Mouse (Mus musculus) mouse embryonic stem cell (cell line): ENCODE results near the gene Them7.

ENCODE experiments used
- in situ Hi-C, 2 experiments: fragments of 300-500 bp; cut with MboI; formaldehyde crosslinking; loops; 1 replicate in 1 of 2; 3 replicates in 1 of 2; pipeline ENCODE4 v1.14.3; 2019 to 2020; ENCODE audit warnings: low sequenced_read_pairs in 2 of 2, low pct_unique_long_range_greater_than_20kb in 1 of 2, mixed read lengths in 1 of 2; ENCODE audit not compliant: unreplicated experiment in 1 of 2

The Them7 gene

GRCm38 (mm10) chr2:105339993-105340392 lies 115.9 kb downstream of the Them7 start:
- in situ Hi-C loops: loop anchor here in 1 of 2 experiments (25.0 kb wide), 2 partner anchors 272 to 847 kb away; no protein-coding TSS in a partner anchor

GRCm38 (mm10) chr2:105348886-105349285 lies 124.8 kb downstream of the Them7 start:
- in situ Hi-C loops: loop anchor here in 1 of 2 experiments (25.0 kb wide), 2 partner anchors 263 to 838 kb away; no protein-coding TSS in a partner anchor

GRCm38 (mm10) chr2:105356791-105357190 lies 132.7 kb downstream of the Them7 start:
- in situ Hi-C loops: no loop called here

- in situ Hi-C loops: no loop called here
These were observed 133.9 kb downstream of the Them7 start for GRCm38 (mm10) chr2:105358040-105358439.

GRCm38 (mm10) chr2:105367623-105368022 lies 143.5 kb downstream of the Them7 start:
- in situ Hi-C loops: no loop called here

GRCm38 (mm10) chr2:105370240-105370639 lies 146.1 kb downstream of the Them7 start:
- in situ Hi-C loops: no loop called here

- in situ Hi-C loops: no loop called here
These were observed 146.6 kb downstream of the Them7 start for GRCm38 (mm10) chr2:105370698-105371097.

GRCm38 (mm10) chr2:105372156-105372555 lies 148.0 kb downstream of the Them7 start:
- in situ Hi-C loops: no loop called here

GRCm38 (mm10) chr2:105372727-105373126 lies 148.6 kb downstream of the Them7 start:
- in situ Hi-C loops: no loop called here

- in situ Hi-C loops: no loop called here
These were observed 149.5 kb downstream of the Them7 start for GRCm38 (mm10) chr2:105373658-105374057.

- in situ Hi-C loops: no loop called here
These were observed 151.1 kb downstream of the Them7 start for GRCm38 (mm10) chr2:105375261-105375660.

- in situ Hi-C loops: no loop called here
These were observed 151.6 kb downstream of the Them7 start for GRCm38 (mm10) chr2:105375705-105376104.

GRCm38 (mm10) chr2:105379682-105380081 lies 155.6 kb downstream of the Them7 start:
- in situ Hi-C loops: no loop called here

- in situ Hi-C loops: no loop called here
These were observed 156.7 kb downstream of the Them7 start for GRCm38 (mm10) chr2:105380757-105381319.

GRCm38 (mm10) chr2:105383063-105383462 lies 158.9 kb downstream of the Them7 start:
- in situ Hi-C loops: no loop called here

- in situ Hi-C loops: no loop called here
These were observed 160.9 kb downstream of the Them7 start for GRCm38 (mm10) chr2:105384998-105385397.

- in situ Hi-C loops: no loop called here
These were observed 162.3 kb downstream of the Them7 start for GRCm38 (mm10) chr2:105386418-105386817.

GRCm38 (mm10) chr2:105389007-105389890 lies 165.1 kb downstream of the Them7 start:
- in situ Hi-C loops: no loop called here

- in situ Hi-C loops: no loop called here
These were observed 166.7 kb downstream of the Them7 start for GRCm38 (mm10) chr2:105390653-105391413.
